Mouse (Mus musculus) bone marrow, adult 2 months (tissue): ENCODE results near the gene Slc4a7.

Experiments used
- CTCF ChIP-seq: fragments of 200-500 bp; IDR thresholded peaks from 2 replicates; pipeline ENCODE4 v1.5.1; 2011; ENCODE audit warnings: low read length, control low read depth; ENCODE audit not compliant: control insufficient read depth, insufficient read depth
- POLR2A ChIP-seq: fragments of 200-500 bp; IDR thresholded peaks from 2 replicates; pipeline ENCODE4 v1.6.1; 2011; ENCODE audit warnings: low read depth, mild to moderate bottlenecking, control low read depth, low read length, borderline replicate concordance; ENCODE audit not compliant: control insufficient read depth

DNA sequence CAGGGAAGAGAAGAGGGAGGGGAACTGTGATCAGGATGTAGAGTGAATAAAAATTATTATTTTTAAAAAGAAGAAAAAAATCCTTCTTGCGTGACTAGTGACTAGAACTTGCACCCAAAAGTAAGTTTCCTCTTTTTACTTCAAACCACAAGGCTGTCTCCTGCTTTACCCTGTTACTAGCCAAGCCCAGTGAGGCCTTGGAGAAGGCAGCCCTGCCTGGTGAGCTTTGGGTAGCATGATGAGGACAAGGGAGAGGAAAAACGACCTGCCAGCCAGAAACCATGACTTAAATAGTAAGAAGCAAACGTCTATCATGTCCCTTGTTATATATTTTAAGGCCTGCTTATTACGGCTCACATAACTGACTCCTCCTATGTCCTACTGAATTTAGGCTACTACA, 20.5 kb upstream of the Slc4a7 start:
- TF ChIP-seq CTCF: no peak
- TF ChIP-seq POLR2A: no peak
